29 mouse cellular contexts compared by ENCODE assay signal in the genomic region with DNA sequence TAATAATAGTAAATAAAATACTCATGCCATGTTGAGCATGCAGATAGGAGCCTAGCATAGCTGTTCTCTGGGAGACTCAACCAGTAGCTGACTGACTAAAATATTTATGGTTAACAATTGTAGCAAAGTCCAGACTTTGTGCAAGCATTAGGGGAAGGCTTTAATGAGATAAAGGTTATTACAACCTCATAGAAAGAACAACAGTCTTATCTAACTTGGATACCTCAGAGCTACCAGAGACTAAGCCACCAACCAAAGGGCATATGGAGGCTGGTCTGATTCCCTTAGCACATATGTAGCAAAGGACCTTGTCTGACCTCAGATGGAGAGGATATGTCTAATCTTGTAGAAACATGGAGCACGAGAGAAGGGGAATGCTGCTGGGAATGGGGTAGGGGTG.
DNase-seq lines count a peak whose midpoint lies in the region; ATAC-seq and TF ChIP-seq lines count a peak whose summit lies in the region.
"Had no signal": no experiment of that assay in that cellular context is flagged by ENCODE, and none has a peak within 500 bp of the region (broad histone marks: within the 10 kb centered on the region; RNA-seq: fewer than 3 reads in every experiment).

No protein-coding gene starts in this region.

- H3K4me3 ChIP-seq in liver, adult 2 months (ENCODE audit: insufficient read depth, low read depth, low read length): no peak overlapping the region
- no peak overlapping the region for H3K4me3 ChIP-seq in liver, embryonic 12.5 days
- H3K4me3 ChIP-seq in intestine, embryonic 14.5 days (ENCODE audit: low read depth, low read length): no peak overlapping the region
- H3K4me3 ChIP-seq in intestine, embryonic 16.5 days (ENCODE audit: low read length): no peak overlapping the region
- H3K4me3 ChIP-seq: embryonic facial prominence, embryonic 13.5 days; embryonic facial prominence, embryonic 15.5 days; erythroblast, embryonic 14.5 days; forebrain, embryonic 10.5 days; forebrain, embryonic 12.5 days had no signal

- no peaks in the 10 kb centered on the region for H3K79me2 ChIP-seq in liver, adult 2 months (ENCODE audit: control insufficient read depth, insufficient read depth, low read length)

- no peak for TF ChIP-seq POLR2A in liver, adult 2 months (IDR thresholded peaks at IDR 0.05; ENCODE audit: extremely low read depth, insufficient read depth, low read length)

- ATAC-seq in liver, embryonic 12.5 days: no peak
- peak; percentile 58; the same call in 1 of the 2 replicates for ATAC-seq in intestine, embryonic 14.5 days (replicated peaks; ENCODE audit: low FRiP score, low TSS enrichment, low read depth)
- ATAC-seq in intestine, embryonic 16.5 days: peak; percentile 95
- ATAC-seq: activated CD4-positive, CD25-positive, alpha-beta regulatory T cell, adult 4 months; CD4-positive, CD25-positive, alpha-beta regulatory T cell, adult 4 months; forebrain, embryonic 14.5 days; forebrain, embryonic 16.5 days; Patski had no signal

- H3K4me2 ChIP-seq in liver, embryonic 12.5 days: no peak overlapping the region
- no peak overlapping the region for H3K4me2 ChIP-seq in intestine, embryonic 14.5 days (ENCODE audit: low read length)
- H3K4me2 ChIP-seq in intestine, embryonic 16.5 days (ENCODE audit: low read depth, low read length): no peak overlapping the region
- H3K4me2 ChIP-seq: embryonic facial prominence, embryonic 13.5 days; embryonic facial prominence, embryonic 15.5 days; forebrain, embryonic 12.5 days had no signal

- TF ChIP-seq CTCF in liver, adult 2 months (IDR thresholded peaks at IDR 0.05; ENCODE audit: low read depth, low read length): no peak

- no peaks in the 10 kb centered on the region for H3K27me3 ChIP-seq in liver, adult 2 months (ENCODE audit: control insufficient read depth, insufficient read depth, low read length)
- H3K27me3 ChIP-seq in liver, embryonic 12.5 days (replicated peaks): no peaks in the 10 kb centered on the region
- H3K27me3 ChIP-seq in intestine, embryonic 14.5 days (replicated peaks; ENCODE audit: control insufficient read depth, insufficient read depth, low read length): no peaks in the 10 kb centered on the region
- no peaks in the 10 kb centered on the region for H3K27me3 ChIP-seq in intestine, embryonic 16.5 days (replicated peaks; ENCODE audit: control insufficient read depth, insufficient read depth, low read length)
- H3K27me3 ChIP-seq: CH12.LX; embryonic facial prominence, embryonic 13.5 days; embryonic facial prominence, embryonic 15.5 days; forebrain, embryonic 12.5 days; Patski had no signal

- H3K9ac ChIP-seq in liver, adult 2 months (ENCODE audit: low read depth, low read length): no peak overlapping the region
- no peak overlapping the region for H3K9ac ChIP-seq in liver, embryonic 12.5 days
- no peak overlapping the region for H3K9ac ChIP-seq in intestine, embryonic 14.5 days (ENCODE audit: low read length)
- H3K9ac ChIP-seq in intestine, embryonic 16.5 days (ENCODE audit: low read depth, low read length): no peak overlapping the region
- H3K9ac ChIP-seq: embryonic facial prominence, embryonic 13.5 days; embryonic facial prominence, embryonic 15.5 days; forebrain, embryonic 12.5 days had no signal

- H3K27ac ChIP-seq in liver, adult 2 months (replicated peaks; ENCODE audit: insufficient read depth, low read depth, low read length): no peak overlapping the region
- H3K27ac ChIP-seq in liver, embryonic 12.5 days: no peak overlapping the region
- H3K27ac ChIP-seq in intestine, embryonic 14.5 days (ENCODE audit: low read depth): no peak overlapping the region
- H3K27ac ChIP-seq in intestine, embryonic 16.5 days (ENCODE audit: low read length): no peak overlapping the region
- H3K27ac ChIP-seq: embryonic facial prominence, embryonic 13.5 days; embryonic facial prominence, embryonic 15.5 days; forebrain, embryonic 10.5 days; forebrain, embryonic 12.5 days had no signal

- H3K4me1 ChIP-seq in liver, adult 2 months (ENCODE audit: control insufficient read depth, insufficient read depth, low read length): peaks cover 2% of the 10 kb centered on the region; the same call in 1 of the 2 replicates
- H3K4me1 ChIP-seq in liver, embryonic 12.5 days: no peaks in the 10 kb centered on the region
- H3K4me1 ChIP-seq in intestine, embryonic 14.5 days (replicated peaks; ENCODE audit: control insufficient read depth, insufficient read depth, low read length): no peaks in the 10 kb centered on the region
- no peaks in the 10 kb centered on the region for H3K4me1 ChIP-seq in intestine, embryonic 16.5 days (ENCODE audit: control insufficient read depth, insufficient read depth, low read length)
- H3K4me1 ChIP-seq: embryonic facial prominence, embryonic 13.5 days; embryonic facial prominence, embryonic 15.5 days; forebrain, embryonic 10.5 days; forebrain, embryonic 12.5 days had no signal

- H3K9me3 ChIP-seq in liver, embryonic 12.5 days (replicated peaks): no peaks in the 10 kb centered on the region
- H3K9me3 ChIP-seq in intestine, embryonic 14.5 days (ENCODE audit: control insufficient read depth, low read length): no peaks in the 10 kb centered on the region
- no peaks in the 10 kb centered on the region for H3K9me3 ChIP-seq in intestine, embryonic 16.5 days (ENCODE audit: control insufficient read depth, low read length)
- H3K9me3 ChIP-seq: embryonic facial prominence, embryonic 13.5 days; embryonic facial prominence, embryonic 15.5 days; forebrain, embryonic 10.5 days; forebrain, embryonic 12.5 days had no signal

- no peaks in the 10 kb centered on the region for H3K36me3 ChIP-seq in liver, adult 2 months (ENCODE audit: control insufficient read depth, insufficient read depth, low read length)
- no peaks in the 10 kb centered on the region for H3K36me3 ChIP-seq in liver, embryonic 12.5 days
- H3K36me3 ChIP-seq in intestine, embryonic 14.5 days (ENCODE audit: control insufficient read depth, insufficient read depth, low read length): no peaks in the 10 kb centered on the region
- H3K36me3 ChIP-seq in intestine, embryonic 16.5 days (ENCODE audit: control insufficient read depth, insufficient read depth, low read length): no peaks in the 10 kb centered on the region
- H3K36me3 ChIP-seq: embryonic facial prominence, embryonic 13.5 days; embryonic facial prominence, embryonic 15.5 days; forebrain, embryonic 10.5 days; forebrain, embryonic 12.5 days; G1E had no signal

- peak; percentile 13 for DNase-seq in liver, adult 2 months (ENCODE audit: extremely low read depth, low read depth, low spot score)
- no peak for DNase-seq in intestine, embryonic 14.5 days (ENCODE audit: low spot score)
- DNase-seq in adrenal gland, adult (ENCODE audit: inconsistent age in 2 of 2, low spot score in 1 of 2): no peak
- DNase-seq in urinary bladder, postnatal 14 days (ENCODE audit: low spot score): no peak
- DNase-seq: adrenal gland, adult 2 months; adrenal gland, postnatal 10 days; adrenal gland, postnatal 25 days; B cell, adult 2 months; cerebellum, adult 11 months; cerebellum, adult 18-20 months; cerebellum, adult 8-10 months; cerebellum, adult 9-11 months; cerebellum, postnatal 14 days; cerebellum, postnatal 36 days; embryo, embryonic 11 days had no signal

- WGBS in liver, adult 2 months: 83% methylated on average over 1 of the region's 1 CpGs
- WGBS in liver, embryonic 12.5 days (ENCODE audit: insufficient replicate concordance): 45% methylated on average over 1 of the region's 1 CpGs
- WGBS in intestine, embryonic 14.5 days: 67% methylated on average over 1 of the region's 1 CpGs
- WGBS in intestine, embryonic 16.5 days: 48% methylated on average over 1 of the region's 1 CpGs
